Mouse (Mus musculus): ENCODE data around the gene Shpk.

The Shpk gene

GRCm38 (mm10) chr11:73201021-73201420 lies 1.8 kb downstream of the Shpk start:
- DNase-seq: no peak

GRCm38 (mm10) chr11:73201597-73201996 lies 2.3 kb downstream of the Shpk start:
- DNase-seq: no peak

GRCm38 (mm10) chr11:73203895-73204294 lies 4.6 kb downstream of the Shpk start:
- DNase-seq: no peak

GRCm38 (mm10) chr11:73205194-73205593 lies 5.9 kb downstream of the Shpk start:
- no peak for DNase-seq

- DNase-seq: no peak
Observed at GRCm38 (mm10) chr11:73207621-73208020, 8.4 kb downstream of the Shpk start.

- DNase-seq: no peak
Observed at GRCm38 (mm10) chr11:73213956-73214355, 14.7 kb downstream of the Shpk start.

- no peak for DNase-seq
Observed at GRCm38 (mm10) chr11:73219671-73220070, 20.4 kb downstream of the Shpk start.

- DNase-seq: no peak
Observed at GRCm38 (mm10) chr11:73220651-73221050, 21.4 kb downstream of the Shpk start.

- no peak for DNase-seq
Observed at GRCm38 (mm10) chr11:73222846-73223245, 23.6 kb downstream of the Shpk start.

GRCm38 (mm10) chr11:73223966-73224365 lies 24.7 kb downstream of the Shpk start:
- no peak for DNase-seq

GRCm38 (mm10) chr11:73225856-73226255 lies 26.6 kb downstream of the Shpk start:
- no peak for DNase-seq

- no peak for DNase-seq
Observed at GRCm38 (mm10) chr11:73228881-73229280, 29.6 kb downstream of the Shpk start.

GRCm38 (mm10) chr11:73230081-73230480 lies 30.8 kb downstream of the Shpk start:
- no peak for DNase-seq

- DNase-seq: no peak
Observed at GRCm38 (mm10) chr11:73232513-73232912, 33.3 kb downstream of the Shpk start.

- no peak for DNase-seq
Observed at GRCm38 (mm10) chr11:73233992-73234391, 34.7 kb downstream of the Shpk start, which contains the start of gene Trpv1. TSS of gene Trpv1 (plus strand) at chr11:73234292.

GRCm38 (mm10) chr11:73235990-73236701 lies 36.9 kb downstream of the Shpk start:
- no peak for DNase-seq

GRCm38 (mm10) chr11:73236731-73237130 lies 37.5 kb downstream of the Shpk start:
- DNase-seq: no peak

- DNase-seq: no peak
Observed at GRCm38 (mm10) chr11:73242199-73242598, 42.9 kb downstream of the Shpk start.

- no peak for DNase-seq
Observed at GRCm38 (mm10) chr11:73242777-73243176, 43.5 kb downstream of the Shpk start.

GRCm38 (mm10) chr11:73257362-73257945 lies 58.2 kb downstream of the Shpk start:
- no peak for DNase-seq

GRCm38 (mm10) chr11:73258664-73259063 lies 59.4 kb downstream of the Shpk start:
- DNase-seq: no peak

- DNase-seq: no peak
Observed at GRCm38 (mm10) chr11:73260457-73260856, 61.2 kb downstream of the Shpk start.

GRCm38 (mm10) chr11:73261385-73261784 lies 62.1 kb downstream of the Shpk start:
- no peak for DNase-seq

- no peak for DNase-seq
Observed at GRCm38 (mm10) chr11:73267267-73267666, 68.0 kb downstream of the Shpk start, which contains the start of gene Trpv3. TSS of gene Trpv3 (plus strand) at chr11:73267388.

Measured in cerebellum, adult 11 months (tissue).